Mouse (Mus musculus): ENCODE data around the gene Wfdc5. TPM values are rescaled to one million over a fixed set of nuclear protein-coding genes. Genes with fewer than 3 reads are reported as not detected.
"Not testable (repeated sequence)": the region's sequence is repeated elsewhere in the genome, so short reads cannot be mapped to it uniquely, and the experiment has no call there.

Wfdc5 gene
- not detected in 2 replicates for polyA plus RNA-seq (2014; fragmentation: Nextera tagmentation; extraction: Ambion mirVana)

DNA sequence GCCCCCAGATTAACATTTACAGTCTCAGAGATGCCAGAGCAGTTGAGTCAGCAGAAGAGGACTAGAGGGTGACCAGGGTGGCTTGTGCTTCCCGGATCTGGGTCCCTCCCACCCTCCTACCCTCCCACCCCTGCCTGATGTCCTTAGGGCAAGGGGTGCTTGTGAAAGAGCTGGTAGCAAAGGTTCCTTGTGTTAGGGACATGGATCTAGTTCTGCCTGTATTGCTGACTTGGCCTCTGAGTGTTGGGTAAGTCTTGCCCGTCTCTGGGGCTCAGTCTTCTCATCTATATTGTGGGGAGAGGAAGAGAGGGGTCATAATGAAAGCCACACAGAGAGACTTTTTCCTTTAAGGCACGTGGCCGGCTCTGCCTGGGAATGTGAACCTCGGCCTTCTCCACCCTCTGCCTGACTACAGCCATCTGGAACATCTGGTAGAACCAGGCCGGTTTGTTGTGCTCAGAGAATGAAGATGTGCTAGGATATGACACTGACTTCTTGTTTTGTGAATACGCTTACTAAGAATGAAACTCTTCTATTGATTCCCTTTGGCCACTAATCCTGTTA lies at the start of gene Wfdc5:
TSS of gene Wfdc5 (minus strand) at position 51 of the 564 bp plus-strand sequence.
- no peak within 1 kb of the TSS for H3K9ac ChIP-seq (replicated peaks; ENCODE audit: low read length)
- H3K27me3 ChIP-seq (ENCODE audit: control insufficient read depth, insufficient read depth, low read length): no peaks in the 10 kb centered on the region
- DNase-seq (ENCODE audit: low spot score): no peak
- H3K9me3 ChIP-seq (replicated peaks; ENCODE audit: control insufficient read depth, low read length): no peaks in the 10 kb centered on the region
- ATAC-seq (replicated peaks; ENCODE audit: insufficient number of reproducible peaks, low FRiP score, low TSS enrichment, low read depth): no peak
- no peaks in the 10 kb centered on the region for H3K36me3 ChIP-seq (replicated peaks; ENCODE audit: control insufficient read depth, insufficient read depth, low read depth, low read length)
- 70% methylated on average over 7 of the region's 7 CpGs for WGBS
- H3K27ac ChIP-seq (replicated peaks; ENCODE audit: low read depth, low read length): no peak within 1 kb of the TSS
- no peak within 1 kb of the TSS for H3K4me3 ChIP-seq (ENCODE audit: low read depth, low read length)
- no peak within 1 kb of the TSS for H3K4me2 ChIP-seq (ENCODE audit: low read depth, low read length)
- H3K4me1 ChIP-seq (ENCODE audit: control insufficient read depth, insufficient read depth, low read length): no peaks in the 10 kb centered on the region

GRCm38 (mm10) chr2:164228361-164229070 lies 46.0 kb upstream of the Wfdc5 start:
- Histone ChIP-seq H3K9me3 (replicated peaks; ENCODE audit: control insufficient read depth, low read length) (no peaks in the 10 kb centered on the region), H3K4me1 (ENCODE audit: control insufficient read depth, insufficient read depth, low read length) (no peaks in the 10 kb centered on the region), H3K36me3 (replicated peaks; ENCODE audit: control insufficient read depth, insufficient read depth, low read depth, low read length) (no peaks in the 10 kb centered on the region), H3K4me2 (ENCODE audit: low read depth, low read length) (no peak overlapping the region), H3K27ac (replicated peaks; ENCODE audit: low read depth, low read length) (no peak overlapping the region), H3K27me3 (ENCODE audit: control insufficient read depth, insufficient read depth, low read length) (no peaks in the 10 kb centered on the region), H3K4me3 (ENCODE audit: low read depth, low read length) (no peak overlapping the region), H3K9ac (replicated peaks; ENCODE audit: low read length) (no peak overlapping the region)
- DNase-seq (ENCODE audit: low spot score): no peak
- ATAC-seq (replicated peaks; ENCODE audit: insufficient number of reproducible peaks, low FRiP score, low TSS enrichment, low read depth): no peak
- WGBS: 87% methylated on average over 8 of the region's 8 CpGs

GRCm38 (mm10) chr2:164221522-164221921 lies 39.0 kb upstream of the Wfdc5 start, which contains the start of gene Wfdc15b:
Wfdc15b (minus strand) TSS chr2:164221660.
- DNase-seq (ENCODE audit: low spot score) (no peak), ATAC-seq (replicated peaks; ENCODE audit: insufficient number of reproducible peaks, low FRiP score, low TSS enrichment, low read depth) (no peak)
- Histone ChIP-seq H3K36me3 (replicated peaks; ENCODE audit: control insufficient read depth, insufficient read depth, low read depth, low read length) (no peaks in the 10 kb centered on the region), H3K27ac (replicated peaks; ENCODE audit: low read depth, low read length) (no peak within 1 kb of the TSS), H3K4me3 (ENCODE audit: low read depth, low read length) (no peak within 1 kb of the TSS), H3K9ac (replicated peaks; ENCODE audit: low read length) (no peak within 1 kb of the TSS), H3K4me2 (ENCODE audit: low read depth, low read length) (no peak within 1 kb of the TSS), H3K9me3 (replicated peaks; ENCODE audit: control insufficient read depth, low read length) (no peaks in the 10 kb centered on the region), H3K27me3 (ENCODE audit: control insufficient read depth, insufficient read depth, low read length) (no peaks in the 10 kb centered on the region), H3K4me1 (ENCODE audit: control insufficient read depth, insufficient read depth, low read length) (no peaks in the 10 kb centered on the region)
- 75% methylated on average over 11 of the region's 11 CpGs for WGBS

DNA sequence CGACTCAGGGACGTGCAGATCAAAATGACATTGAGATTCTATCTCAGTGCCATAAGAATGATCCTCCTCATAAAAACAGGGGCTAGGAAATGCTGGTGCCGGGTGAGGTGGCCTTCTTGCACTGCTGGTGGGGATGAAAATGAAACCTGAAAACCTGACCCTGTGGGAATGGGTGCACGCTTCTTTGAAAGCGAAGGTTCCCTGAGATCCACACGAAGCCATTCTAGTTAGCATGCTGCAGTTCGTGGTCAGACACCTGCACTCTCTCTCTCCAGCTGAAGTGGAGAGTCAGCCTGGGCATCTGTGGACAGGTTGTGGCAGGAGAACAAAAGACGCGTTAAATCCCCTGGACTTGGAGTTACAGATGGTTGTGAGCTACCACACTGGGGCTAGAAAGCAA lies 36.8 kb upstream of the Wfdc5 start:
- H3K9me3 ChIP-seq (replicated peaks; ENCODE audit: control insufficient read depth, low read length): no peaks in the 10 kb centered on the region
- H3K4me1 ChIP-seq (ENCODE audit: control insufficient read depth, insufficient read depth, low read length): no peaks in the 10 kb centered on the region
- H3K27me3 ChIP-seq (ENCODE audit: control insufficient read depth, insufficient read depth, low read length): no peaks in the 10 kb centered on the region
- 80% methylated on average over 9 of the region's 9 CpGs for WGBS
- DNase-seq (ENCODE audit: low spot score): no peak
- no peak overlapping the region for H3K4me3 ChIP-seq (ENCODE audit: low read depth, low read length)
- no peaks in the 10 kb centered on the region for H3K36me3 ChIP-seq (replicated peaks; ENCODE audit: control insufficient read depth, insufficient read depth, low read depth, low read length)
- H3K4me2 ChIP-seq (ENCODE audit: low read depth, low read length): no peak overlapping the region
- no peak overlapping the region for H3K9ac ChIP-seq (replicated peaks; ENCODE audit: low read length)
- ATAC-seq (replicated peaks; ENCODE audit: insufficient number of reproducible peaks, low FRiP score, low TSS enrichment, low read depth): no peak
- no peak overlapping the region for H3K27ac ChIP-seq (replicated peaks; ENCODE audit: low read depth, low read length)

DNA sequence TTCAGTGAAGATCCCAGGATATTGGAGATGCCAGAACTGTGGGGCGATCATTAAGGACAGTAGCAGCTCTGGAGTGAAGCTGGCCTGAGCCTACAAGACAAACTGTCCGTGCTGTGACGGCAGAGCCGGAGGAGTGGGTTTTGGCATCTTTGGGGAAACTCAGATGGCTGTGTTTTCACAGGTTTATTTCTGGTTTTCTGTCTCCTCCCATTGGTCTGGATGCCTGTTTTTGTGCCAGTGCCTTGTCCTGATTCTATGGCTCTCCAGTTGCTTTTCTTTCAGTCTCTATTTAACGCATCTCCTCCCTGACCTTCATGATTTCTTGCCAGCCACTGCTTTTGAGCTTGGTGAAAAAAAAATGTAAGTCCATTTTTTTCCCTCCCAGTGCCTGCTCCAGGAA lies 30.2 kb upstream of the Wfdc5 start:
- no peaks in the 10 kb centered on the region for H3K36me3 ChIP-seq (replicated peaks; ENCODE audit: control insufficient read depth, insufficient read depth, low read depth, low read length)
- no peak for ATAC-seq (replicated peaks; ENCODE audit: insufficient number of reproducible peaks, low FRiP score, low TSS enrichment, low read depth)
- WGBS: 87% methylated on average over 5 of the region's 5 CpGs

DNA sequence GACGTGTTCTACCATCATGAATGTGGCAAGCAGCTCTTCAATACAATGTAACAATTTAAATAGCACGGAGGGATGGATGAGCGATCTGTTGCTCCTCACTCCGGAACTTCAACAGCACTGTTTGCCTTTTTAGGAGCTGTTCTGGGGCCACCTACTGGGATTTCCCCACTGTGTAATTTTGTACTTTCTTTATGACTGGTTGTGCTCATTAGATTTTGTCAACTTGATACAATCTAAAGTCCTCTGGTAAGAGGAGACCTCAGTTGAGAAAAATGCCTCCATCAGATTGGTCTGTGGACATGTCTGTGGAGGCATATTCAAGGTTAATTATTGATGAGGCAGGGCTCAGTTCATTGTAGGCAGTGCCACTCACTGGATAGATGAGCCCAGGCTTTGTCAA lies 28.4 kb upstream of the Wfdc5 start:
- no peak for DNase-seq (ENCODE audit: low spot score)
- 91% methylated on average over 4 of the region's 4 CpGs for WGBS
- no peak overlapping the region for H3K9ac ChIP-seq (replicated peaks; ENCODE audit: low read length)
- H3K4me3 ChIP-seq (ENCODE audit: low read depth, low read length): no peak overlapping the region
- H3K4me1 ChIP-seq (ENCODE audit: control insufficient read depth, insufficient read depth, low read length): no peaks in the 10 kb centered on the region
- no peaks in the 10 kb centered on the region for H3K27me3 ChIP-seq (ENCODE audit: control insufficient read depth, insufficient read depth, low read length)
- H3K36me3 ChIP-seq (replicated peaks; ENCODE audit: control insufficient read depth, insufficient read depth, low read depth, low read length): no peaks in the 10 kb centered on the region
- H3K4me2 ChIP-seq (ENCODE audit: low read depth, low read length): no peak overlapping the region
- H3K27ac ChIP-seq (replicated peaks; ENCODE audit: low read depth, low read length): no peak overlapping the region
- no peaks in the 10 kb centered on the region for H3K9me3 ChIP-seq (replicated peaks; ENCODE audit: control insufficient read depth, low read length)
- no peak for ATAC-seq (replicated peaks; ENCODE audit: insufficient number of reproducible peaks, low FRiP score, low TSS enrichment, low read depth)

More for the DNA sequence above, 30.2 kb upstream of the Wfdc5 start:
- H3K27ac ChIP-seq (replicated peaks; ENCODE audit: low read depth, low read length): no peak overlapping the region
- H3K4me2 ChIP-seq (ENCODE audit: low read depth, low read length): no peak overlapping the region
- H3K27me3 ChIP-seq (ENCODE audit: control insufficient read depth, insufficient read depth, low read length): no peaks in the 10 kb centered on the region
- no peak overlapping the region for H3K4me3 ChIP-seq (ENCODE audit: low read depth, low read length)
- no peak for DNase-seq (ENCODE audit: low spot score)
- no peaks in the 10 kb centered on the region for H3K4me1 ChIP-seq (ENCODE audit: control insufficient read depth, insufficient read depth, low read length)
- H3K9ac ChIP-seq (replicated peaks; ENCODE audit: low read length): no peak overlapping the region
- H3K9me3 ChIP-seq (replicated peaks; ENCODE audit: control insufficient read depth, low read length): no peaks in the 10 kb centered on the region

GRCm38 (mm10) chr2:164206676-164207075 lies 24.1 kb upstream of the Wfdc5 start:
- no peaks in the 10 kb centered on the region for H3K27me3 ChIP-seq (ENCODE audit: control insufficient read depth, insufficient read depth, low read length)
- H3K4me3 ChIP-seq (ENCODE audit: low read depth, low read length): no peak overlapping the region
- H3K4me2 ChIP-seq (ENCODE audit: low read depth, low read length): no peak overlapping the region
- no peak overlapping the region for H3K9ac ChIP-seq (replicated peaks; ENCODE audit: low read length)
- H3K36me3 ChIP-seq (replicated peaks; ENCODE audit: control insufficient read depth, insufficient read depth, low read depth, low read length): no peaks in the 10 kb centered on the region
- DNase-seq (ENCODE audit: low spot score): no peak
- no peaks in the 10 kb centered on the region for H3K9me3 ChIP-seq (replicated peaks; ENCODE audit: control insufficient read depth, low read length)
- WGBS: 82% methylated on average over 4 of the region's 4 CpGs
- no peaks in the 10 kb centered on the region for H3K4me1 ChIP-seq (ENCODE audit: control insufficient read depth, insufficient read depth, low read length)
- no peak for ATAC-seq (replicated peaks; ENCODE audit: insufficient number of reproducible peaks, low FRiP score, low TSS enrichment, low read depth)
- no peak overlapping the region for H3K27ac ChIP-seq (replicated peaks; ENCODE audit: low read depth, low read length)

GRCm38 (mm10) chr2:164206011-164206410 lies 23.5 kb upstream of the Wfdc5 start:
- not testable (repeated sequence) for H3K27me3 ChIP-seq (ENCODE audit: control insufficient read depth, insufficient read depth, low read length); H3K4me1 ChIP-seq (ENCODE audit: control insufficient read depth, insufficient read depth, low read length); H3K9me3 ChIP-seq (replicated peaks; ENCODE audit: control insufficient read depth, low read length); ATAC-seq (replicated peaks; ENCODE audit: insufficient number of reproducible peaks, low FRiP score, low TSS enrichment, low read depth); H3K4me3 ChIP-seq (ENCODE audit: low read depth, low read length); H3K4me2 ChIP-seq (ENCODE audit: low read depth, low read length); DNase-seq (ENCODE audit: low spot score); H3K27ac ChIP-seq (replicated peaks; ENCODE audit: low read depth, low read length); H3K36me3 ChIP-seq (replicated peaks; ENCODE audit: control insufficient read depth, insufficient read depth, low read depth, low read length); H3K9ac ChIP-seq (replicated peaks; ENCODE audit: low read length)
- WGBS: 90% methylated on average over 10 of the region's 10 CpGs
